Mouse (Mus musculus): ENCODE data around the gene Ints5.
"Not testable (repeated sequence)": the region's sequence is repeated elsewhere in the genome, so short reads cannot be mapped to it uniquely, and the experiment has no call there.

The Ints5 gene

GRCm38 (mm10) chr19:8887585-8888463 lies 5.0 kb upstream of the Ints5 start:
- DNase-seq (ENCODE audit: low spot score): no peak

GRCm38 (mm10) chr19:8888511-8889385 lies 4.1 kb upstream of the Ints5 start, which contains the start of the genes 1810009A15Rik and Gm49416:
TSS of gene 1810009A15Rik (plus strand) at chr19:8888853.
TSS of gene Gm49416 (plus strand) at chr19:8888926.
- peak; percentile 89 for DNase-seq (ENCODE audit: low spot score)

GRCm38 (mm10) chr19:8895397-8895960 lies 2.7 kb downstream of the Ints5 start:
- DNase-seq (ENCODE audit: low spot score): no peak

GRCm38 (mm10) chr19:8896231-8896630 lies 3.4 kb downstream of the Ints5 start:
- not testable (repeated sequence) for DNase-seq (ENCODE audit: low spot score)

GRCm38 (mm10) chr19:8897211-8897864 lies 4.5 kb downstream of the Ints5 start:
- DNase-seq (ENCODE audit: low spot score): peak; percentile 49

- DNase-seq (ENCODE audit: low spot score): peak; percentile 87
These were observed 5.2 kb downstream of the Ints5 start, which contains the start of gene Ganab for GRCm38 (mm10) chr19:8897865-8898495. TSS of gene Ganab (plus strand) at chr19:8898071.

- DNase-seq (ENCODE audit: low spot score): no peak
These were observed 5.8 kb downstream of the Ints5 start for GRCm38 (mm10) chr19:8898576-8898975.

- DNase-seq (ENCODE audit: low spot score): no peak
These were observed 6.3 kb downstream of the Ints5 start for GRCm38 (mm10) chr19:8899079-8899478.

- DNase-seq (ENCODE audit: low spot score): no peak
These were observed 10.6 kb downstream of the Ints5 start for GRCm38 (mm10) chr19:8903412-8903811.

GRCm38 (mm10) chr19:8908531-8908930 lies 15.7 kb downstream of the Ints5 start:
- no peak for DNase-seq (ENCODE audit: low spot score)

GRCm38 (mm10) chr19:8911810-8912209 lies 19.0 kb downstream of the Ints5 start:
- no peak for DNase-seq (ENCODE audit: low spot score)

- DNase-seq (ENCODE audit: low spot score): no peak
These were observed 21.4 kb downstream of the Ints5 start for GRCm38 (mm10) chr19:8914212-8914611.

- no peak for DNase-seq (ENCODE audit: low spot score)
These were observed 26.2 kb downstream of the Ints5 start for GRCm38 (mm10) chr19:8919000-8919399.

GRCm38 (mm10) chr19:8919684-8920072 lies 26.9 kb downstream of the Ints5 start:
- DNase-seq (ENCODE audit: low spot score): no peak

GRCm38 (mm10) chr19:8920073-8920736 lies 27.4 kb downstream of the Ints5 start, which contains the start of gene B3gat3:
TSS of gene B3gat3 (plus strand) at chr19:8920374.
- DNase-seq (ENCODE audit: low spot score): peak; percentile 91

GRCm38 (mm10) chr19:8920836-8921291 lies 28.1 kb downstream of the Ints5 start:
- DNase-seq (ENCODE audit: low spot score): no peak

GRCm38 (mm10) chr19:8921741-8922140 lies 28.9 kb downstream of the Ints5 start:
- no peak for DNase-seq (ENCODE audit: low spot score)

- DNase-seq (ENCODE audit: low spot score): no peak
These were observed 34.0 kb downstream of the Ints5 start for GRCm38 (mm10) chr19:8926766-8927165.

GRCm38 (mm10) chr19:8927891-8928525 lies 35.2 kb downstream of the Ints5 start:
- no peak for DNase-seq (ENCODE audit: low spot score)

- DNase-seq (ENCODE audit: low spot score): no peak
These were observed 36.0 kb downstream of the Ints5 start for GRCm38 (mm10) chr19:8928689-8929223.

Data from ovary, postnatal 14 days (tissue).